Mouse (Mus musculus) cerebellum, adult 11 months (tissue): Measurements from ENCODE around the gene Acvrl1.
"Not testable (repeated sequence)": the region's sequence is repeated elsewhere in the genome, so short reads cannot be mapped to it uniquely, and the experiment has no call there.

Experiments used
- DNase-seq: peaks from one replicate; pipeline ENCODE4 v3.0.0; 2022

Acvrl1 gene

DNA sequence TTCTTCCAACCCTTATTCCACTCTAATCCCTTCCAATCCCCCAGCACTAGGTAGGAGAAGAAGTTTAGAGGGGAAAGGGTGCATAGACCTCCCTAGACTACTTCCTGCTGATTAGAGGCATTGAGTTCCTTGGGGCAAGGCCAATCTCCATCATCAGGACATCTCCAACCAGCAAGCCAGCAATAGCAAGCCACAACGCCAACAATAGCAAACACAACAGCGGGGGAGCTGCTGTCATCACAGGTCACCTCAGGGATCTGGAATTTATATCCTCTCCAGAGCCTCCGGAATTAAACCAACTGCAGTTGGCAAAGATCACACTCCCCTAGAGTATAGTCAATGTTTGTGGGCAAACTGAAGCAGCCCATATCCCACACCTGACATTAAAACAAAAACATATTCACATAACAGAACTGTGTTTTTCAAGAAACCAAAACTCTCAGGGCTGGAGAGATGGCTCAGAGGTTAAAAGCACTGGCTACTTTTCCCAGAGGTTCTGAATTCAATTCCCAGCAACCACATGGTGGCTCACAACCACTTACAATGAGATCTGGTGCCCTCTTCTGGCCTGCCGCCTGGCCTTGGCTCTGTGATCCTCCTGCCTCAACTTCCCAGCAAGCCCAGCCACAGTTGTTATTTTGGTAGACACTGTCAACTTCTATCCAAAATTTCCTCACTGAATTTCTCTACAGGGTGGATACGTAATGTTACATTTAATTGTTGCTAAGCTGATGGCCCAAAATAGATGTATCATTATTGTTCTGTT is 20.2 kb upstream of the Acvrl1 start:
- no peak for DNase-seq

DNA sequence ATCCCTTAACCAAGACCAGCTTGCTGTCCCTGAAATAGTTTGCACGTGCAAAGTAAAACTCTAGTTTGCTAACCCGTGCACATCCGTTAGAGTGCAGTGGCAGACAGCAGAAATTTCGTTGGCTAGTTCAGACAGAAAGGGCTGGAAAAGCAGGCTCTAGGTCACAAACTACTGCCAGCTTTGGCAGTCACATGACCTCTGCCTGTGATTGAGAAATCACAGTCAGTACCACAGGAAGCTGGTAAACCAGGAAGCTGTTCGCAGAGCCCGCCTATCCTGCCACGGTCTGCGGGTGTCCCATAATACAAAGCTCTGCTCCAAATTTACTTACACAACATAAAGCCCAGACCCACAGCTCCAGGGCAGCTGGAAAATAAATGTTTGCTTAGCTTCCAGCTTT is 15.1 kb upstream of the Acvrl1 start:
- DNase-seq: no peak

DNA sequence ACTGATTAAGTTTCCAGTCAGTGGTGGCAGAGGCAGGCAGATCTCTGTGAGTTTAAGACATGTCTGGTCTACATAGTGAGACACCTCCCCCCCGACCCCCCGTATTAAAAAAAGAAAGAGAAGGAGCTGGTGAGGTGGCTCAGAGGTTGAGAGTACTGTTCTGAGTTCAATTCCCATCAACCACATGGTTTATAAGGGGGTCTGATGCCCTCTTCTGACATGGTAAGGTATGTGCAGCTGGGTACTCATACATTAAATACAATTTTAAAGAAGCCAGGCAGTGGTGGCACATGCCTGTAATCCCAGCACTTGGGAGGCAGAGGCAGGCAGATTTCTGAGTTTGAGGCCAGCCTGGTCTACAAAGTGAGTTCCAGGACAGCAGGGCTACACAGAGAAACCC is 14.5 kb upstream of the Acvrl1 start:
- not testable (repeated sequence) for DNase-seq

DNA sequence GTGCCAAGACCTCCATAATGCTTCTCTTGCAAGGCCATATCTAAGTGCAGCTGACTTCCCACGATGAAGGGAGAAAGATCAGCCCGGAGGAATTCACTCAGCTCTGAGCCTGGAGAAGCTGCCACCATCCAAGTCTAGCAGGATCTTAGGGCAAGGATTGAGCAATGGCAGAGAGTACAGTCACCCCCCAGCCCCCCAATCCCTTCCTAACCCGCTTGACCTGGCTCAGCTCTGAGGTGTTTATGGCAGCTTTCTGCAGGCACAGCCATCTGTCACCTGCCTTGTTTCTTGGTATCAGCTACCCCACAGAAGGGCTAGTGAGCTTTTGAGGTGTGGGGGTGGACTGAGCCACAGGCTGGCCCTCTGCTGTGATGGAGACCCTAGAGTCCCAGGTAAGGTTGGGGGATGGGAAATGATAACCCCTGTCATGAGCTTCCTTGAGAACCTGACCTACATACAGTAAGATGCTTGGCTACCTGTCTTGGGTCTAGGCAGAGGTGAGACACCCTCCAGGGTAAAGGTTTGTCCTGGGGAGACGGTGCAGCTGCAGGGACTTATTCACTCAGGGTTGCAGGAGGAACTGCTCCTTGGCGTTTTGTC is 12.7 kb upstream of the Acvrl1 start, which contains the start of gene Ankrd33:
Gene Ankrd33, plus strand, starts transcription at position 245 of the 600 bp plus-strand sequence.
- no peak for DNase-seq

DNA sequence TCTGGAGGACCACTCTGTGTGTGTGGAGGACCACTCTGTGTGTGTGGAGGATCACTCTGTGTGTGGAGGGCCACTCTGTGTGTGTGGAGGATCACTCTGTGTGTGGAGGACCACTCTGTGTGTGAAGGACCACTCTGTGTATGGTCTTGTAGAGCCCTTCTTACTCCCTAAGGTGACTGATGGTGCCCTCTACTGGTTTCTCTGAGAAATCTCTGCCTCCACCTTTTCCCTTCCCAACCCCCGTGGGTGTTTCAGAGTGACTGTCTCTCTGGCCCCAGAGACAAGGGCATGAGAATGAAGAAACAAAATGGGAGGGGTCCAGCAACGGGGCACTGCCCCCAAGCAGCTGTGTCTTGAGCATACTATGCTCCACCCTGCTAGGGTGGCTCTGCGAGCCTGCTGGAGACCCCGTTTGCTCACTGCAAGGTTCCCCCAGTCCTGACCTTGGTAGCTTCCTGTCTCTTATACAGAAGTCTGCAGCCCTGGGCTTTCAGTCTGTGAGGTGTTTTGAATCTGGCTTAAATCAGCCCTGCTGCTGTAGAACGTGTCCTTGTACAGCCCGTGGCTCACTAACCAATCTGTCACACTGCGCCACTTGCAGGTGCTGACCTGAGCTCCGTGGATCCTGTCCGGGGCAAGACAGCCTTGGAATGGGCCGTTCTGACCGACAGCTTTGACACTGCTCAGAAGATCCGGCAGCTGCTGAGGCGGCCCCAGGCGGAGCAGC is 9.8 kb upstream of the Acvrl1 start:
- DNase-seq: no peak

DNA sequence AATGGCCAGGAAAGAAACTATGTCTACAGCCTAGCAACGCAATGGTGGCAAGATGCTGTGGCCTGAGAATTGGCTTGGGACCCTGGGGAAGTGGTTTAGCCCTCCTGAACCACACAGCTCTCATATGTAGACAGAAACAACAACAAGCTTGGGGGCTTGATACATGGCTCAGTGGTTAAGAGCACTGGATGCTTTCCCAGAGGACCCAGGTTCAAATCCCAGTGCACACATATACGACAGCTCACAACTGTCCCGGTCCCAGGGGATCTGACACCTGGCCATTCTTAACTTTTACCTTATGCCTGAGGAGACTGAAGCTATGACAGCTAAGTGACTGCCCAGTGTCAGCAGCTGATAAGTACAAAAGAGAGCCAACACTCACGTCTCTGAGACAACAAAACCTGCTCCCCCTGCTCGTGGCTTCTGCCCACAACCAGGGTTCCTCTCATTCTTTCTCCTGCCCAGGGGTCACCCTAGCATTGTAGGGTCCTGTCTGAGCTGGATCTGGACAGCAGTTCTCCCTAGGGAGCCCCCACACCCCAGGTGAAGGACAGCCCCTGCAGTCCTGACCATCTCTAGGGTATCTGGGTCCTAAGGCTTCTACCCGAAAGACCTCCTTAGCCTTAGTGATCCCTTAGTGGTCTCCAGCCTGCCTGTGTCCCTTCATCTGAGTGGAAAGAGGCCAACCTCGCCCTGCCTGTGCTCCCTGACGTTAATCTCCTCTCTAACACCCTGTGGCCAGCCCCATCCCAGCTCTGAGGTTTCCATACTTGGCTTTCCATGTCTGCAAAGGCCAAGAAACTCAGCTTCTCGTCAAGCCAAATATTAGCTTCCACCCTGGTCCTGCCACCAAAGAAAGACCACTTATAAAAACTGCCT is 6.7 kb upstream of the Acvrl1 start:
- DNase-seq: no peak

DNA sequence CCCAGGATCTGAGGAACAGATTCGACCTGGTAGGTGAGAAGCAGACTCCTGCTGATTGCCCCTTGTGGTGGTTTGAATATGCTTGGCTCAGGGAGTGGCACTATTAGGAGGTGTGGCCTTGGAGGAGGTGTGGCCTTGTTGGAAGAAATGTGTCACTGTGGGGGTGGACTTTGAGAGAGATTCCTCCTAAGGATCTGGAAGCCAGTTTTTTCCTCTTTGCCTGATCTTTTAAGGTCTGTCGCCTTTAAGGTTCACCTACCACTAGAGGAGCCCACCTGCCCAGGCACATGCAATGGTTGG is 6.1 kb upstream of the Acvrl1 start:
- DNase-seq: no peak

DNA sequence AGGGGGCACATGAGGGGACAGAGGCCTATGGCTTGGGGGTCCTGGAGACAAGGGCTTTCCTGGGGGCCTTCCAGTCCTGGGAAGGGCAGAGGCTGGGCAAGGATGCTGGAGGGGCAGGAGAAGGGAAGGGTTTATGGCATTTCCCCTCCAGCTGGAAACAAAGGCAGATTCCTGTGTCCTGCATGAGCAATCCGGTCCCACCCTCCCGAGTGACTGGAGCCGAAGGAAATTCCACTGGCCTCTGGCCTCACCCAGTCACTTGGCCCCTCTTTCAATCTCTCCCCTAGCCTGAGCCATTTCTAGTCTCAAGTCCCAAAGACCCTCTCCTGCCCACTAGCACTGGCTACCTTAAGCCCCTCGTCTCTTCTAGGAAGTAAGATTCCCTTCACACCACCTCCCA is 5.1 kb upstream of the Acvrl1 start:
- DNase-seq: no peak

DNA sequence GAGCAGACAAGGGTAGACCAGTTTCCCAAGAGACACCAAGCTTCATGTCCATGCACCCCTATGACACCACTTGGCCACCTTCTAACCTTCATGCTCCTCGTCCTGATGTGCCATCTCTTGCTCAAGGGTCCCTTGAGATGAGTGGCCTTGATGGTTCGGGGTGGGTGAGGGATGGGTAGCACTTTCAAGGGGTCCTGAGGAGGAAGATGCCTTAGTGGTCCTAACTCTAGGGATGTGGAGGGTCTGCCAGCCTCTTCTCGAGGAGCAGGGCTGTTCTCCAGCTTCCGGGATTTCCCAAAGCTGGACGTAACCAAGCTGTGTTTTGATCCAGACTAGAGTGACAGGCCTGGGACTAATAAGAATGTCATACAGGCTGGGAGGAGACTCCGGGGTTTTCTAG is 2.8 kb upstream of the Acvrl1 start:
- no peak for DNase-seq

DNA sequence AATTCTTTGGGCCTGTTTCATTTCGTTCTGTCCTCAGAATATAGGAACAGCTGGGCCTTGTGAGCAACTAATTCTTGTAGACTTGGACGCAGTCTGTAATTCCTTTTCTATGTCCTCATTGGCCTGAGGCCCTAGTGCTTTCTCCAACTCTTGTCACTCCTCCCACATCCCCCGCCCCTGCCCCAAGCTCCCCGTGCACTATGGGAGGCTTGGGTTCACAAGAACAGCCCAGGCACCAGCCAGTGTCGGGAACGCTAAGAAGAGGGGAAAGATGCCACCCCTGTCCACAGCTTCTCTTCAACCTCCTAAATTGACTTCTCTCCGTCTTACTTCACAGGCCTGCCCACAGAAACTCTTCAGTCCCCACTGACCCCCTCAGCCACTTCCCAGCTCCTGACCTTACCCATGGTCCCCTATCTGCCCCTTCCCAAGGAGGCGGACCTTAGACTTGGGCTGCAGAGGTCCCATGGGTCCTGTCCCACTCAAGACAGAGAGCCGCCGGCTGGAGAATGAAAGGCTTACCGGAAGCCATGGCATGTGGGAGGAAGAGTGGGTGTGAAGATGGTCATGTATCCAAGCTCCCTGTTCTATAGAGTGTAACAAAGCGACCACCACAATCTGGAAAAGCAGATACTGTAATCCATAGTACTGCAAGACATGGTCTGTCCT is 1.3 kb upstream of the Acvrl1 start:
- DNase-seq: no peak

DNA sequence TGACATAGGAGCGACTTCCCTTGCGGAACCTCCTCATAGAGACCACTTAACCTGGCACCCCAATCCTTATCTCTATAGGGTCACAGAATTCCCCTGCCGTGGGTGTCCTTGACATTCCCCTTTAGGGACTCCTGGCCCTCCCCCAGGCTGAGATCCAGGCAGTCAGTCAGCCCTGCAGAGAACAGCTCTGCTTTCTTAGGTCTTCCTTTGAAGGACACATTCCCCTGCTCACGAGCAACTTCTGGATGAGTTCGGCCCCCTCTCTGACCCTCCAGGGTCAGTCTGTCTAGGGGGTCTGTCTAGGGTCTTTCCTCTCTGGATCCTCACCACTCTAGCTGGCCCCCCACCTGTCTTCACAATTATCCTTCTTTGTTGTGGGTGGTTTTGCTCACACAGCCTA is 1.1 kb downstream of the Acvrl1 start:
- no peak for DNase-seq

DNA sequence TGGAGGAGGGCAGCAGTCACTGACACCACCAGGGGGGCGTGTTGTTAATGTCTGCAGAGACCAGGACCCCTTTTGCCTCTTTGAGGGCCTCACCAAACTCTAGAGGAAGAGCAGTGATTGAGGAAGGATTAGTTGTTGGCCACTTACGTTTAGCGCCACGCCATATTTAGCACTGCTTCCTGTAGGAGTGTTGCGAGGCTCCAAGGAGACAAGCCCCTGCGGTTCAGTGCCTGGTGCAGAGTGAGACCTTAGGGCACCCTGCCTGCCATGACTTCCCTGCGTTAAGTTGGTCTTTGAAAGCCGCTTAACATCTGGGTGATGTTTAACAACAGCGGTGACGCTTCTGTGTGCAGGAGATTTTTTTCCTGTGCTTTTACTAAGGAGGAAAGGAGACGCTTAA is 3.2 kb downstream of the Acvrl1 start:
- no peak for DNase-seq

DNA sequence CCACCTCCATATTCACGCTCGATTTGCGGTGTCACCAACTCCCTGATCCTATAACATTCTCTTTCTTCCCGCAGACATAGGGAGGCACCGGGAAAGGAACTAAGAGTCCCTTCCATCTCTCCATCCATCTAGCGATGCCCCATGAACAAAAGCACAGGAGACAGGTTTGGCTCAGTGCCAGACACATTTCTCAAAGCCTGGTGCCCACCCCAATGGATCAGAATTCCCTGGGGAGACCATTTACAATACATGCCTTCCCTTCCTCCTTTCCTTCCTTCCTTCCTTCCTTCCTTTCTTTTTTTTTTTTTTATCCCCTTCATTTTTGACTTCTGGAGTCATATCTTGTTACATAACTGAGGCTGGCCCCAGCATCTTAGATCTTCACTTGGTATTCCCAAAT is 3.7 kb downstream of the Acvrl1 start:
- no peak for DNase-seq

DNA sequence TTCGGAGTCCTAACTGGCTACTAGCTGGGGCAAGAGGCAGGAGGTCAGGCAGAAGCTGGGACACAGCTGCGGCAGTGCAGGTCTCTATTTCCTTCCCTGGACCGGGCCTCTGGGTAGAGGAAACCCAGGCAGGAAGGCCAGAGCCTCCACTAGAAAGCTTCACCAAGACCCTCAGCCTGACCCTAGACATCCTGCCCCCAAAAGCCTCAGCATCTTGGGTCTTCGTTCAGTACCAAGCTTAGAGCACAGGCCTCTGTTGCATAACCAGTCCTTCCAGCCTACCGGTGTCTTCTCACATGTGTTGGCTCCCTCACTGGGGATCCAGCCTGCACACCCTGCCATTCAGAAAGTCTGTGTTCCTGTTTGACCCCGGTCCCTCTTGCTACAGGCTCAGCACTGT is 4.4 kb downstream of the Acvrl1 start:
- no peak for DNase-seq

DNA sequence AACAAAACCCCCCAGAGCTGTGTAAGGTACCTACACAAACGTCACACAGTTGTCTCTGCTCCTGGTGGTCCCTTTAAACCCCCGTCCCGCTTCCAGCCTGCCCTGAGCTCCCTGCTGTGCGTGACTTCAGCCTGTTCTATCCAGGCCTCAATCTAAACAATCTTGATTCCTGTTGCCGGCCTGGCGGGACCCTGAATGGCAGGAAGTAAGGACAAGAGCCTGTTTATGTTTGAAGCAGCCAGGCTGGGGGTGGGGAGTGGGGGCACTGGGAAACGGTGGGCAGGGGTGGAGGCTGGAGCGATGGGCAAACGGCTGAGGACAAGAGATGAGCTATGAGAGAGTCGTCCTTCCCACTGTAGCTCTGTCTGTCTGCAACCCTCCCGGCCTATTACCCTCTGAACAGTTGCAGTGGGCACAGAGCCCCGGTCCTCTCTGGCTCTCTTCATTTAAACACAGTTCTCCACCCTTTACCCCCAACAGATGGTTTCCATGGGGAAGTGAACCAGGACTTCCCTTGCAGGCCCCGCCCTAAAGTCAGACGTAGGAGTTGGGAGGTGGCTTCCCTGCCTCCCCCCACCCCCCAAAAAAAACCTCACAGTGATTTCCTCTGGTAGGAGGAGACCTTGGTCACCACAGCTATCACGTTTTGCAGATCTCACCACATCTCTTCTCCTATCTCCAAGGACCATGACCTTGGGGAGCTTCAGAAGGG is 5.8 kb downstream of the Acvrl1 start:
- no peak for DNase-seq

DNA sequence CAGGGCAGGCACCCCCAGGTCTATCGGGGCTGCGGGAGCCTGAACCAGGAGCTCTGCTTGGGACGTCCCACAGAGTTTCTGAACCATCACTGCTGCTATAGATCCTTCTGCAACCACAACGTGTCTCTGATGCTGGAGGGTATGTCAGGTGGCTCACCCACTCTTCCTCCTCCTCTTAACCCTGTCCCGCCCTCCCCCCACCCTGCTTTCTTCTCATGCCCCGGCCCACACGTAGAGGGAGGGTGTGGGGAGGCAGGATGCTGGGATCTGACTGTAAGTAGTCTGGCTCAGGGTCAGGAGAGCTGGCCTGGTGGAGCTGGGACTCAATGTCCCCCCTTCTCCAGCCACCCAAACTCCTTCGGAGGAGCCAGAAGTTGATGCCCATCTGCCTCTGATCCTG is 7.1 kb downstream of the Acvrl1 start:
- no peak for DNase-seq

DNA sequence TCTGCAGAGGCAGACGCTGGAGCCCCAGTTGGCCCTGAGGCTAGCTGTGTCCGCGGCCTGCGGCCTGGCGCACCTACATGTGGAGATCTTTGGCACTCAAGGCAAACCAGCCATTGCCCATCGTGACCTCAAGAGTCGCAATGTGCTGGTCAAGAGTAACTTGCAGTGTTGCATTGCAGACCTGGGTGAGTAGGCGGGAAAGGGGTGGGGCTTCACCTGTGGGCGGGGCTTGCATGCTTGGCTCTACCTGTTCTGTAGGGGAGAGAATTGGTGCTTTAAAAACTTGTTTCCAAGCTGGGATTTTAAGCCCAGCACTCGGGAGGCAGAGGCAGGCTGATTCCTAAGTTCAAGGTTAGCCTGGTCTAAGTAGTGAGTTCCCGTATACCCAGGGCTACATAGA is 9.1 kb downstream of the Acvrl1 start:
- no peak for DNase-seq

DNA sequence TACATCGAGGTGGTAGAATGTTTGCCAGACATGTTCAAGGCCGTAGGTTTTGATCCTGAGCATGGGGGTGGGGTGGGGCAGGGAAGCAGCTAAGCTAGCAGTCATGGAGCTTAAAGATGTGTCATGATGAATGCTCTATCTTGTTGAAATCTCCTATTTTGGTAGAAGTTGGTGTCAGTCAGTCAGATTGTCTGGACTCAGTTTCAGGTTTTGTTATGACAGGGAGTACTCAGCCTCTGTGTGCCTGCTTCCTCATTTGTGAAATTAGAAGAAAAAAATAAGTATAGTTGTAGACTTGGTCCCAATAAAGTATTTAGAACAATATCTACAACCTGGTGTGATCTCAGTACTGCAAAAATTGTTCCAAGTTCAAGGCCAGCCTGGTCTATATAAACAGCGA is 10.4 kb downstream of the Acvrl1 start:
- DNase-seq: no peak

DNA sequence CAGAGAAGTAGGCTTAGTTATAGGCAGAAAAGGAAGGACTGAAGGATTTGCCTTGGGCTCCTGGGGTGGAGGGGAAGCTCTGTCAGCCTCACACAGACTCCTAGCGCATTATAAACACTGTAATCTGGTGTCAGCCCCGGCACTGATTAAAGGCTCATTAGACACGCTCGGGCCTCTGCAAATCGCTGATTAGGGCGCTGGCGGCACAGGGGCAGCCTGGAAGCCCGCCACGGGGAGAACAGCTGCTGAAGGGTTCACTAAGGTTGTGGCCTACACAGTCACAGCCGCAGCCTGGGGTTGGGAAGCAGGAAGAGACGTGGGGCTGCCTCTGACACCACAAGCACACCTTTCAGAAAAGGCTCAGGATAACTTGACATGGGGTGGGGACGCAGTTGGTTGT is 11.6 kb downstream of the Acvrl1 start:
- DNase-seq: no peak

DNA sequence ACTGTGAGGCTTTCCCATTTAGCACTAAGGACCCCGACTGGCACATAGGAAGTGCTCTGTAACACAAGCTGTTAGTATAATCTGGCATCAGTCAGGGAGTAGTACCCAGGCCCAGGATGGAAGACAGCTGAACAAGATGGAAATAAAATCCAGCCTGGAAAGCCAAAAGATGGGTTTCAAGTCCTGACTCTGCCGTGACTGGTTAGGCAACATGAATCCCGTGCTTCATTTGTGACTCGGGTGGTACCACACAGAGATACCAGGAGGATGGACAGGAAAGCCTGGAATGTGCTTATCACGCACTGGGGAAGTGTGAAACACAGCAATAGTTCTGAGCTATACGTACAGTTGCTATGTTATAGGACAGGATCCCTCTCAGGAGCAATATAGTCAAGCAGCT is 12.3 kb downstream of the Acvrl1 start:
- no peak for DNase-seq

DNA sequence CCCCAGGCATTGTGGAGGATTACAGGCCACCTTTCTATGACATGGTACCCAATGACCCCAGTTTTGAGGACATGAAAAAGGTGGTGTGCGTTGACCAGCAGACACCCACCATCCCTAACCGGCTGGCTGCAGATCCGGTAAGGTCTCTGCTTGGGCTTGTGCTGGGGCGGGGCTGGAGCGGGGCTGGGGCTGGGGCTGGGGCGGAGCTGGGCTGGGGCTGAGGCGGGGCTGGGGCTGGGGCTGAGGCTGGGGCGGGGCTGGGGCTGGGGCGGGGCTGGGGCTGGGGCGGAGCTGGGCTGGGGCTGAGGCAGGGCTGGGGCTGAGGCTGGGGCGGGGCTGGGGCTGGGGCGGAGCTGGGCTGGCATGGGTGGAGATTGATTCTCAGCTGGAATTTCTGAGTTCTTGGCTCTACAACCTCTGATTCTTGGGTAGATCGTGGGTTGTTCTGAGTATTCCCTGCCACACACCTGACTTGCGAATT is 12.8 kb downstream of the Acvrl1 start:
- DNase-seq: no peak

DNA sequence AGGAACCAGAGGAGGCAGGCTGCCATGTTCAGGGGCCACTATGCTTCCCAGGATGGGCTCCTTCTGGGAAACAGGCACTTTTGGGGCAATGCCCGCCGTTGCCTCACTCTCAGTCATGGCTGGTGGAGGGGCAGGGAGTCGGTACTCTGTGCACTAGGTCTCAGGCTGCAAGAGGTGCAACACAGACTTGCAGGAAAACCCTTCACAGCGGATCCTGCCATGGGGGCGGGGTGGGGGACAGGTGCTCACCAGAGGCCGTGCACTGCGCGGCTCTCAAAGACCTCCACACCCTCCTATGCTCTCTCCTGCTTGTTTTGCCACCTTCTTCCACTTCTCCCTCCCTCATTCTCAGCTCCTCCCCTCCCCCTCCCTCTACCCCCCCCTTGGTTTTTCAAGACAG is 14.3 kb downstream of the Acvrl1 start:
- no peak for DNase-seq
